Mouse (Mus musculus) ES-Bruce4 (cell line): Measurements from ENCODE around the gene Ctbs.

Experiments
- CTCF ChIP-seq: IDR thresholded peaks from one replicate; pipeline ENCODE4 v1.8.1; 2011; ENCODE audit warnings: low read depth, low read length
- EP300 ChIP-seq: IDR thresholded peaks from 2 replicates; pipeline ENCODE4 v1.6.1; 2011; ENCODE audit warnings: low read depth, low read length; ENCODE audit not compliant: insufficient read depth
- POLR2A ChIP-seq: IDR thresholded peaks from one replicate; pipeline ENCODE4 v1.8.1; 2011; ENCODE audit warnings: low read length; ENCODE audit not compliant: insufficient read depth

GRCm38 (mm10) chr3:146435533-146435932 is 14.1 kb upstream of the Ctbs start:
- TF ChIP-seq POLR2A: no peak
- TF ChIP-seq CTCF: no peak
- no peak for TF ChIP-seq EP300
